Mouse (Mus musculus) MEL-GATA-1-ER (cell line): Measurements from ENCODE around the gene Hnrnpa2b1.

ENCODE experiments used
- DNase-seq: peaks from one replicate; pipeline ENCODE4 v3.0.0-alpha.2; 2012; ENCODE audit warnings: low read depth; ENCODE audit errors: extremely low read depth

The Hnrnpa2b1 gene

GRCm38 (mm10) chr6:51470311-51471178 is 851 bp upstream of the Hnrnpa2b1 start, which contains the start of gene Cbx3:
Gene Cbx3 (plus strand): TSS chr6:51470360.
- DNase-seq = peak; percentile 87

GRCm38 (mm10) chr6:51468891-51469561 is 668 bp downstream of the Hnrnpa2b1 start:
- DNase-seq = no peak

- DNase-seq = no peak
Observed at GRCm38 (mm10) chr6:51467649-51468048, 2.0 kb downstream of the Hnrnpa2b1 start.

GRCm38 (mm10) chr6:51460363-51460762 is 9.3 kb downstream of the Hnrnpa2b1 start:
- no peak for DNase-seq

GRCm38 (mm10) chr6:51460021-51460360 is 9.7 kb downstream of the Hnrnpa2b1 start:
- DNase-seq = no peak

- DNase-seq = no peak
Observed at GRCm38 (mm10) chr6:51459313-51460020, 10.2 kb downstream of the Hnrnpa2b1 start.

GRCm38 (mm10) chr6:51458925-51459312 is 10.8 kb downstream of the Hnrnpa2b1 start:
- no peak for DNase-seq

- DNase-seq = no peak
Observed at GRCm38 (mm10) chr6:51457770-51458387, 11.8 kb downstream of the Hnrnpa2b1 start.

GRCm38 (mm10) chr6:51457283-51457682 is 12.4 kb downstream of the Hnrnpa2b1 start:
- no peak for DNase-seq

GRCm38 (mm10) chr6:51456198-51456597 is 13.5 kb downstream of the Hnrnpa2b1 start:
- no peak for DNase-seq

- no peak for DNase-seq
Observed at GRCm38 (mm10) chr6:51454949-51455348, 14.7 kb downstream of the Hnrnpa2b1 start.

- DNase-seq = no peak
Observed at GRCm38 (mm10) chr6:51452927-51453503, 16.7 kb downstream of the Hnrnpa2b1 start.

GRCm38 (mm10) chr6:51442191-51442835 is 27.4 kb downstream of the Hnrnpa2b1 start:
- no peak for DNase-seq

GRCm38 (mm10) chr6:51438826-51439330 is 30.8 kb downstream of the Hnrnpa2b1 start:
- DNase-seq = no peak

GRCm38 (mm10) chr6:51437665-51438064 is 32.0 kb downstream of the Hnrnpa2b1 start:
- no peak for DNase-seq

GRCm38 (mm10) chr6:51434270-51434669 is 35.4 kb downstream of the Hnrnpa2b1 start:
- no peak for DNase-seq

- no peak for DNase-seq
Observed at GRCm38 (mm10) chr6:51432535-51433397, 36.9 kb downstream of the Hnrnpa2b1 start, which contains the start of gene Nfe2l3. Gene Nfe2l3 (plus strand): TSS chr6:51432670.

GRCm38 (mm10) chr6:51424537-51424936 is 45.2 kb downstream of the Hnrnpa2b1 start:
- no peak for DNase-seq

GRCm38 (mm10) chr6:51423466-51424122 is 46.1 kb downstream of the Hnrnpa2b1 start:
- DNase-seq = no peak
